Mouse (Mus musculus): Measurements from ENCODE around the gene Cdc42ep4. TPM values are rescaled to one million over a fixed set of nuclear protein-coding genes. Genes with fewer than 3 reads are reported as not detected.

Cdc42ep4 gene
- total and polyA plus RNA-seq, 2 experiments from 2014 or later: 75.4 to 102 TPM

DNA sequence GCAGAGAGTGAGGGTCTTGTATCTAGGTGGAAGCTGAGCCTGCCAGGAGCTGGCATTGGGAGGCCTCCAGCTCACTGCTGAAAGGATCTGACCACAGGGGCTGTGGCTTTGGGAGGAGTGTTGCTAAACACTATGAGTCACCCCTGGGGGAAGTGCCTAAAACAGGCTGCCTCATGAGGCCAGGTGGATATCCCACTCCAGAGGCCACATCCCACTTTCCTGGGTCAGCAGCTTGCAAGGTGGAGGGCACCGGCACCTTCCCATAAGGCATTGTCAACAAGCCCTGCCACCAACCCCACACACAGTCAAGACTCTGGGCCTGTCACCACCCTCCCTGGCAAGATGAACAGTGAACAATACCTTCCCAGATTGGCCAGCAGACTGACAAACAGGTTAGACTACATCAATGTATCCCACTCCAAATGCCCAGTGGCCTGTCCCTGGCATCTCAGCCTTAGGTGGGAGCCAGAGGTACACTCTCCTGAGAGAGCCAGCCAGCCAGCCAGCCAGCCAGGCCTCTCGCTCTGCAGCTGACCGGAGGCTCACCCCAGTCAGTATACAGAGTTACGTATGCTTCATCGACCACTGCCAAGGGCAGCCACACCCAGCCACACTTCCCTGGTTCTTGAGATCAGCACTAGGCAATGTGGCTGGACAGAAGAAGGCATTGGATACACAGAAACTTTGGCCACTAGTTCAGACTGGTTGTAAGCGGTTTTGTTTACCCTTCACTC, 17.9 kb downstream of the Cdc42ep4 start:
- DNase-seq: no peak
- H3K27me3 ChIP-seq (ENCODE audit: insufficient read depth, low read length): no peaks in the 10 kb centered on the region
- TF ChIP-seq CTCF (IDR thresholded peaks at IDR 0.05; ENCODE audit: low read depth): no peak
- H3K9ac ChIP-seq: no peak overlapping the region
- H3K4me1 ChIP-seq (ENCODE audit: insufficient read depth): no peaks in the 10 kb centered on the region
- H3K9me3 ChIP-seq (ENCODE audit: low read length): no peaks in the 10 kb centered on the region
- peak; percentile 20 for ATAC-seq
- 46% methylated on average over 6 of the region's 6 CpGs for whole genome bisulfite sequencing
- peaks cover 8% of the 10 kb centered on the region for H3K36me3 ChIP-seq (ENCODE audit: insufficient read depth)
- H3K27ac ChIP-seq (ENCODE audit: low read depth, low read length): no peak overlapping the region
- no peak overlapping the region for H3K4me3 ChIP-seq (ENCODE audit: low read depth, low read length)
- H3K4me2 ChIP-seq (ENCODE audit: low read depth): no peak overlapping the region

DNA sequence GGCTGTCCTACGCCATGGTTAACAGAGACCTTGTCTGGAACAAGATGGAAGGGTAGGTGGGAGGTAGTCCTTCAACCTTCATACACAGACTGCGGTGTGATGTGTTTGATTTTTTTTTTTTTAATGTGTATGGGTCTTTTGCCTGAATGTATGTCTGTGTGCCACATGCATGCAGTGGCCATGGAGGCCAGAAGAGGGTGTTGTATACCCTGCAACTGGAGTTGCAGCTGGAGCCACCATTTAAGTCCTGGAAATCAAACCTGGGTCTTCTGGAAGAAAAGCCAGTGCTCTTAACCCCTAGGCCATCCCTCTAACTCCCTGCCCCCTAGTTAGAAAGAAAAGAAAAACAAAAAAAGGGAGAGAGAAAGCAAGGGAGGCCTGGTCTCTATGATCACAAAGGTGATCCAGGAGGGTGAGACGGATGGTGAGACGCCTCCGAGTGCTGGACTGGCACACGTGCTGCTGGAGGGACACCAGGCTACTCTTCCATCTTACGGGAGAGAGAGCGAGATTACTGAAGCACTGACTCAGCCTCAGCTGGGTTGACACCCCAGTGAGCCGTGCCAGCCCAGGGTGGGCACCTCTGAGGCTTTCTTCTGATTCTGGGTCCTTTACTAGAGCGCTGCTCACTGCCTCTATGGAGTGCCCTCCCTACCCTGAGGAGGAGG, 19.6 kb downstream of the Cdc42ep4 start:
- DNase-seq (no peak), ATAC-seq (no peak)
- peaks cover 25% of the 10 kb centered on the region for H3K36me3 ChIP-seq (ENCODE audit: insufficient read depth)
- TF ChIP-seq CTCF (IDR thresholded peaks at IDR 0.05; ENCODE audit: low read depth): no peak
- 93% methylated on average over 10 of the region's 10 CpGs for WGBS
- H3K4me1 ChIP-seq (ENCODE audit: insufficient read depth): no peaks in the 10 kb centered on the region
- H3K9ac ChIP-seq: no peak overlapping the region
- no peaks in the 10 kb centered on the region for H3K27me3 ChIP-seq (ENCODE audit: insufficient read depth, low read length)
- H3K9me3 ChIP-seq (ENCODE audit: low read length): no peaks in the 10 kb centered on the region
- no peak overlapping the region for H3K4me3 ChIP-seq (ENCODE audit: low read depth, low read length)
- H3K27ac ChIP-seq (ENCODE audit: low read depth, low read length): no peak overlapping the region
- no peak overlapping the region for H3K4me2 ChIP-seq (ENCODE audit: low read depth)

DNA sequence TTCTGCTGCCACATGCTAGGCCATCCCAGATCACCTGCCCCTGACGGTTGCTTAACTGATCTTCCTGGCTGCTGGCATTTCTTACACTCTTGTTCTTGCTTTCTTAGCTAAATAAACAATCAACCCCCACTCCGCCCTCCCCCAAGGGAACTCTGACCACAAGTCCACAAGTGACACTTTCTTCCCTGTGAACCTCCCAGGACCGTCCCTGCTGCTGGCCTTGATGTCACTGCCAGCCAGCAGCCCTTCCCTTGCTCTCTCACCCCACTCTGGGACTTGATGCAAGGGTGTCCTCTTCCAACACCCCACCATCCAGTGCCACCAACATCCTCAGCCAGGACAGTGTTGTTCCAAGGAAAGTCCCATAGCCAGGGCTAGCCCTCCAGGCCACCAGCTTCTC, 20.8 kb downstream of the Cdc42ep4 start:
- TF ChIP-seq CTCF (IDR thresholded peaks at IDR 0.05; ENCODE audit: low read depth): no peak
- no peak overlapping the region for H3K9ac ChIP-seq
- H3K4me3 ChIP-seq (ENCODE audit: low read depth, low read length): no peak overlapping the region
- WGBS: 77% methylated on average over 3 of the region's 3 CpGs
- no peaks in the 10 kb centered on the region for H3K27me3 ChIP-seq (ENCODE audit: insufficient read depth, low read length)
- H3K4me2 ChIP-seq (ENCODE audit: low read depth): no peak overlapping the region
- peaks cover 33% of the 10 kb centered on the region for H3K36me3 ChIP-seq (ENCODE audit: insufficient read depth)
- DNase-seq (no peak), ATAC-seq (no peak)
- H3K27ac ChIP-seq (ENCODE audit: low read depth, low read length): no peak overlapping the region
- H3K9me3 ChIP-seq (ENCODE audit: low read length): no peaks in the 10 kb centered on the region
- H3K4me1 ChIP-seq (ENCODE audit: insufficient read depth): peaks cover under 1% of the 10 kb centered on the region; the same call in 1 of the 2 replicates

DNA sequence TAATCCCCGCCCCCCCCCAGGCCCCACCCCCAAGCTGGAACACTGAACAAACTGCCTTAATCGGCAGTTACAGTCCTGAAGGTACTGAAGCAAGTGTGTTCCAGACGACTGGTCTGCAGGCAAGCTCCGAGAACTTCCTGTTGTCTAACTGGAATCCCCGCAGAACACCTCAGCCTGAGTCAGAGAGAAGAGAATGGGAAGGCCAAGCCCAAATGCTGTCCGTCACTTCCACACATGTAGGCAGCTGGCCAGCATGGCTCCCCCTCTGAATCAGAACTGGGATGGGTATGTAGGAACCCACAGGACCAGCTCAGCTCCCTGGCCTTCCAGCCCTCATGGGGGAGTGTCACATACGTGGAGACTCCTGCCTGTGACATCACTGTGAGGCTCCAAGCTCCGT, 21.8 kb downstream of the Cdc42ep4 start:
- DNase-seq: no peak
- no peak for TF ChIP-seq CTCF (IDR thresholded peaks at IDR 0.05; ENCODE audit: low read depth)
- no peak for ATAC-seq
- no peak overlapping the region for H3K27ac ChIP-seq (ENCODE audit: low read depth, low read length)
- peaks cover 33% of the 10 kb centered on the region for H3K36me3 ChIP-seq (ENCODE audit: insufficient read depth)
- H3K9me3 ChIP-seq (ENCODE audit: low read length): no peaks in the 10 kb centered on the region
- 64% methylated on average over 8 of the region's 8 CpGs for WGBS
- H3K4me2 ChIP-seq (ENCODE audit: low read depth): no peak overlapping the region
- no peaks in the 10 kb centered on the region for H3K27me3 ChIP-seq (ENCODE audit: insufficient read depth, low read length)
- peaks cover 5% of the 10 kb centered on the region; the same call in 1 of the 2 replicates for H3K4me1 ChIP-seq (ENCODE audit: insufficient read depth)
- H3K9ac ChIP-seq: no peak overlapping the region
- no peak overlapping the region for H3K4me3 ChIP-seq (ENCODE audit: low read depth, low read length)

DNA sequence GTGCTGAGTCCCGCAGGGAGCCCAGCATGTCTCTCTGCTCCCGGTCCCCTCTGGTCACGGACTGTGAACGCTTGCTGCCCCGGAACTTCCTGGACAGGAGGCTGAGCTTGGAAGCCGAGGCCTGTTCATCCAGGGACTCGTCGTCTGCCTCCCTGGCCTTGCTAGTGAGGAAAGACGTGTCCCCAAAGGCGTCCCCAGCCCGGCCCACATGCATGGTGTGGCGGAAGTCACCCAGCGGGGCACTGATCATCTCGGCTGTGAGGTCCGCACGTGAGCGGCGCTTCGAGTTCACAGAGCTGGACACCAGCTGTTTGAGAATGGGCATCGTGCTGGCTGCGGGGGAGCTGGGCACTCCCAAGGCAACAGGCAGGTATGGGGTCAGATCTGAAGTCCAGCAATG, 22.4 kb downstream of the Cdc42ep4 start:
- Histone ChIP-seq H3K4me1 (ENCODE audit: insufficient read depth) (peaks cover 5% of the 10 kb centered on the region; the same call in 1 of the 2 replicates), H3K4me3 (ENCODE audit: low read depth, low read length) (no peak overlapping the region), H3K9me3 (ENCODE audit: low read length) (no peaks in the 10 kb centered on the region), H3K27ac (ENCODE audit: low read depth, low read length) (no peak overlapping the region), H3K9ac (no peak overlapping the region), H3K36me3 (ENCODE audit: insufficient read depth) (peaks cover 33% of the 10 kb centered on the region), H3K4me2 (ENCODE audit: low read depth) (no peak overlapping the region), H3K27me3 (ENCODE audit: insufficient read depth, low read length) (no peaks in the 10 kb centered on the region)
- no peak for TF ChIP-seq CTCF (IDR thresholded peaks at IDR 0.05; ENCODE audit: low read depth)
- 89% methylated on average over 21 of the region's 21 CpGs for WGBS
- DNase-seq (no peak), ATAC-seq (no peak)

DNA sequence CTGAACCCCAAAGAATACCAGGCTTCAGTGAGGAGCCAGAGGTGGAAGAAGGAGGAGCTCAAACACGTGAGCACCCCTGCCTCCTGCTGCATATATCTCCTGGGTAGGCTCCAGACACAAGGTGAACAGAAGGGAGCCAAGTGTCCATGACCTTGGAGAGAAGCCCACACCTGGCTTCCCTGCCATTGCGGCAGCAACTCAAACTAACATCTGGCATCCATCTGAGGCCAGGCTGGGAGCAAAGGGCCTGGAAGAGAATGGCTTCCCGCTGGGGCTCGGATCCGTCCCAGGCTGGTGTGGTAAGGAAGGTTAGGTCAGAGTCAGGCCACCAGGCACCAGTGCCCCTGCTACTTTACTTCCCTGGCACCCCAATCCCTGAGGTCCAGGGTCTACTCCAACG, 23.7 kb downstream of the Cdc42ep4 start:
- 69% methylated on average over 6 of the region's 6 CpGs for WGBS
- no peak for DNase-seq
- Histone ChIP-seq H3K9ac (no peak overlapping the region), H3K9me3 (ENCODE audit: low read length) (no peaks in the 10 kb centered on the region), H3K4me2 (ENCODE audit: low read depth) (no peak overlapping the region), H3K36me3 (ENCODE audit: insufficient read depth) (peaks cover 33% of the 10 kb centered on the region), H3K27me3 (ENCODE audit: insufficient read depth, low read length) (no peaks in the 10 kb centered on the region), H3K27ac (ENCODE audit: low read depth, low read length) (no peak overlapping the region), H3K4me1 (ENCODE audit: insufficient read depth) (peaks cover 5% of the 10 kb centered on the region; the same call in 1 of the 2 replicates), H3K4me3 (ENCODE audit: low read depth, low read length) (no peak overlapping the region)
- TF ChIP-seq CTCF (IDR thresholded peaks at IDR 0.05; ENCODE audit: low read depth): no peak
- ATAC-seq: no peak

All from forebrain, postnatal 0 days (tissue).